In genomic region chr14:73449111-73449510, GRCm38 (mm10) we compare ENCODE assay signal across 17 mouse cellular contexts.
"Had no signal": no experiment of that assay in that cellular context is flagged by ENCODE, and none has a peak within 500 bp of the region (broad histone marks: within the 10 kb centered on the region; RNA-seq: fewer than 3 reads in every experiment).

No protein-coding gene starts in this region.

- DNase-seq: kidney, adult 18-20 months; kidney, adult 9 months; kidney, postnatal 14 days; kidney, postnatal 4 days; layer of hippocampus, adult 9-11 months; layer of hippocampus, postnatal 36 days; liver; lung, adult 18-20 months; lung, postnatal 10 days; lung, postnatal 36 days; retina, postnatal 1 day; right cerebral cortex, postnatal 25 days; spleen, adult 18-20 months; thymus, adult 18-20 months; thymus, postnatal 36 days had no signal

- ATAC-seq: liver, embryonic 12.5 days; midbrain, embryonic 15.5 days had no signal
